Mouse (Mus musculus) lung, postnatal 0 days (tissue): Measurements from ENCODE around the gene Ppm1l. TPM values are rescaled to one million over a fixed set of nuclear protein-coding genes. Genes with fewer than 3 reads are reported as not detected.

Experiments used
- ATAC-seq: fragments of 200-750 bp; cut with Nextera tagmentation; 2 replicates; pipeline ENCODE4 v1.8.0; 2017; ENCODE audit warnings: moderate library complexity
- DNase-seq: peaks from one replicate; pipeline ENCODE4 v3.0.0-alpha.2; 2016; ENCODE audit warnings: low spot score
- H3K27ac ChIP-seq: fragments of 300-500 bp; sonication (generic); 2 replicates; pipeline ENCODE4 v1.5.1; 2014; ENCODE audit warnings: antibody characterized with exemption, mild to moderate bottlenecking, low read length, mixed read lengths
- H3K27me3 ChIP-seq: fragments of 300-500 bp; sonication (generic); replicated peaks from 2 replicates; pipeline ENCODE4 v1.6.1; 2014; ENCODE audit warnings: low read length, mixed read lengths; ENCODE audit not compliant: insufficient read depth
- H3K36me3 ChIP-seq: fragments of 300-500 bp; sonication (generic); 2 replicates; pipeline ENCODE4 v1.6.1; 2014; ENCODE audit warnings: low read length, mixed read lengths; ENCODE audit not compliant: insufficient read depth
- H3K4me1 ChIP-seq: fragments of 300-500 bp; sonication (generic); 2 replicates; pipeline ENCODE4 v1.6.1; 2014; ENCODE audit warnings: antibody characterized with exemption, low read depth, low read length, mixed read lengths; ENCODE audit not compliant: insufficient read depth
- H3K4me2 ChIP-seq: fragments of 300-500 bp; sonication (generic); replicated peaks from 2 replicates; pipeline ENCODE4 v1.6.1; 2014; ENCODE audit warnings: low read depth, mild to moderate bottlenecking, low read length, moderate library complexity, mixed read lengths
- H3K4me3 ChIP-seq: fragments of 300-500 bp; sonication (generic); 2 replicates; pipeline ENCODE4 v1.5.1; 2014; ENCODE audit warnings: low read depth, low read length
- H3K9ac ChIP-seq: fragments of 300-500 bp; sonication (generic); replicated peaks from 2 replicates; pipeline ENCODE4 v1.6.1; 2014; ENCODE audit warnings: low read depth, mild to moderate bottlenecking
- H3K9me3 ChIP-seq: fragments of 300-500 bp; sonication (generic); 2 replicates; pipeline ENCODE4 v1.6.1; 2016; ENCODE audit warnings: low read length, mixed read lengths
- CTCF ChIP-seq: IDR thresholded peaks from 2 replicates; pipeline ENCODE4 v1.5.1; 2016; ENCODE audit warnings: antibody characterized with exemption, mild to moderate bottlenecking
- EP300 ChIP-seq: IDR thresholded peaks from 2 replicates; pipeline ENCODE4 v1.6.1; 2016; ENCODE audit warnings: antibody characterized with exemption, mild to moderate bottlenecking, control low read depth
- WGBS: fragments of 180-500 bp; shearing (Covaris S2); extraction: QIAGEN DNeasy Blood & Tissue Kit; methylation state at CpG from one replicate; pipeline ENCODE4 v1.1.7; 2014; 5-methylcytosine and 5-hydroxymethylcytosine counted together
- polyA plus RNA-seq: library from polyadenylated mRNA; unstranded; fragments of >200 nt; fragmentation: Nextera tagmentation; extraction: Ambion mirVana; gene quantifications from 2 replicates; pipeline ENCODE4 v1.2.1, GENCODE M21; 2015

Gene Ppm1l
- polyA plus RNA-seq, result 5.8 and 8.9 TPM in 2 replicates

- peak within 1 kb of the TSS; percentile 81 for H3K9ac ChIP-seq
- DNase-seq, result peak; percentile 98
- H3K4me3 ChIP-seq, result peak within 1 kb of the TSS; percentile 72
- WGBS, result 2% methylated on average over 54 of the region's 80 CpGs
- H3K4me1 ChIP-seq, result peaks cover 19% of the 10 kb centered on the region
- H3K36me3 ChIP-seq, result no peaks in the 10 kb centered on the region
- ATAC-seq, result peak; percentile 97
- H3K27me3 ChIP-seq, result no peaks in the 10 kb centered on the region; the same call in 1 of the 2 replicates
- no peaks in the 10 kb centered on the region for H3K9me3 ChIP-seq
- H3K27ac ChIP-seq, result peak within 1 kb of the TSS; percentile 90
- peak within 1 kb of the TSS; percentile 97 for H3K4me2 ChIP-seq
- TF ChIP-seq CTCF (peak; percentile 24), EP300 (peak; percentile 46; the same call in 1 of the 2 replicates)
Measured at GRCm38 (mm10) chr3:69316391-69317195, at the start of gene Ppm1l. Gene Ppm1l (plus strand): TSS chr3:69316861.

GRCm38 (mm10) chr3:69271812-69272211, 44.8 kb upstream of the Ppm1l start:
- peak; percentile 16 for DNase-seq
- H3K27ac ChIP-seq, result no peak overlapping the region
- no peak overlapping the region for H3K9ac ChIP-seq

GRCm38 (mm10) chr3:69274018-69274663, 42.5 kb upstream of the Ppm1l start:
- no peak overlapping the region for H3K9ac ChIP-seq
- no peak overlapping the region for H3K4me3 ChIP-seq
- WGBS, result 83% methylated on average over 15 of the region's 16 CpGs
- no peak for DNase-seq
- no peaks in the 10 kb centered on the region for H3K36me3 ChIP-seq
- ATAC-seq, result no peak
- H3K4me1 ChIP-seq, result no peaks in the 10 kb centered on the region
- no peak overlapping the region for H3K27ac ChIP-seq
- H3K4me2 ChIP-seq, result no peak overlapping the region
- no peaks in the 10 kb centered on the region for H3K27me3 ChIP-seq
- H3K9me3 ChIP-seq, result no peaks in the 10 kb centered on the region
- TF ChIP-seq EP300 (no peak), CTCF (no peak)

More at GRCm38 (mm10) chr3:69271812-69272211, 44.8 kb upstream of the Ppm1l start:
- Histone ChIP-seq H3K4me2 (no peak overlapping the region), H3K4me3 (no peak overlapping the region), H3K27me3 (no peaks in the 10 kb centered on the region), H3K36me3 (no peaks in the 10 kb centered on the region), H3K9me3 (no peaks in the 10 kb centered on the region), H3K4me1 (no peaks in the 10 kb centered on the region)
- TF ChIP-seq EP300 (no peak), CTCF (no peak)
- 41% methylated on average over 7 of the region's 7 CpGs for WGBS
- ATAC-seq, result no peak

- no peak overlapping the region for H3K4me3 ChIP-seq
- H3K27me3 ChIP-seq, result no peaks in the 10 kb centered on the region
- no peak overlapping the region for H3K4me2 ChIP-seq
- no peaks in the 10 kb centered on the region for H3K4me1 ChIP-seq
- no peak overlapping the region for H3K9ac ChIP-seq
- ATAC-seq (no peak), DNase-seq (no peak)
- no peaks in the 10 kb centered on the region for H3K36me3 ChIP-seq
- no peaks in the 10 kb centered on the region for H3K9me3 ChIP-seq
- 77% methylated on average over 14 of the region's 15 CpGs for WGBS
- TF ChIP-seq CTCF, result no peak
- no peak for TF ChIP-seq EP300
- H3K27ac ChIP-seq, result no peak overlapping the region
Measured at GRCm38 (mm10) chr3:69274664-69275312, 41.9 kb upstream of the Ppm1l start.

- no peak for ATAC-seq
- Histone ChIP-seq H3K36me3 (no peaks in the 10 kb centered on the region), H3K4me3 (no peak overlapping the region), H3K4me1 (no peaks in the 10 kb centered on the region), H3K9ac (no peak overlapping the region), H3K9me3 (no peaks in the 10 kb centered on the region), H3K4me2 (no peak overlapping the region), H3K27ac (no peak overlapping the region), H3K27me3 (no peaks in the 10 kb centered on the region)
- WGBS, result 80% methylated on average over 6 of the region's 6 CpGs
- TF ChIP-seq CTCF, result no peak
- no peak for TF ChIP-seq EP300
- DNase-seq, result no peak
Measured at GRCm38 (mm10) chr3:69278648-69279047, 38.0 kb upstream of the Ppm1l start.

GRCm38 (mm10) chr3:69282406-69282805, 34.3 kb upstream of the Ppm1l start:
- WGBS, result 31% methylated on average over 9 of the region's 9 CpGs
- no peaks in the 10 kb centered on the region for H3K4me1 ChIP-seq
- H3K27me3 ChIP-seq, result no peaks in the 10 kb centered on the region
- H3K36me3 ChIP-seq, result no peaks in the 10 kb centered on the region
- no peak overlapping the region for H3K4me3 ChIP-seq
- H3K4me2 ChIP-seq, result no peak overlapping the region
- no peaks in the 10 kb centered on the region for H3K9me3 ChIP-seq
- DNase-seq, result no peak
- TF ChIP-seq CTCF (no peak), EP300 (no peak)
- no peak overlapping the region for H3K9ac ChIP-seq
- H3K27ac ChIP-seq, result no peak overlapping the region
- ATAC-seq, result no peak
